Mouse (Mus musculus): ENCODE measurements around the gene Olfr541.
"Not testable (repeated sequence)": the region's sequence is repeated elsewhere in the genome, so short reads cannot be mapped to it uniquely, and the experiment has no call there.

Gene Olfr541

GRCm38 (mm10) chr7:140696967-140697366, at the start of gene Olfr541:
Gene Olfr541 (plus strand): TSS chr7:140697267.
- DNase-seq (ENCODE audit: low spot score in 2 of 2) = no peak

- DNase-seq (ENCODE audit: low spot score in 2 of 2) = no peak
Measured at GRCm38 (mm10) chr7:140659630-140660029, 37.4 kb upstream of the Olfr541 start, which contains the start of gene Olfr539. Gene Olfr539 (plus strand): TSS chr7:140659930.

- not testable (repeated sequence) for DNase-seq (ENCODE audit: low spot score in 2 of 2)
Measured at GRCm38 (mm10) chr7:140670693-140671092, 26.4 kb upstream of the Olfr541 start.

GRCm38 (mm10) chr7:140675863-140676262, 21.2 kb upstream of the Olfr541 start:
- no peak for DNase-seq (ENCODE audit: low spot score in 2 of 2)

DNA sequence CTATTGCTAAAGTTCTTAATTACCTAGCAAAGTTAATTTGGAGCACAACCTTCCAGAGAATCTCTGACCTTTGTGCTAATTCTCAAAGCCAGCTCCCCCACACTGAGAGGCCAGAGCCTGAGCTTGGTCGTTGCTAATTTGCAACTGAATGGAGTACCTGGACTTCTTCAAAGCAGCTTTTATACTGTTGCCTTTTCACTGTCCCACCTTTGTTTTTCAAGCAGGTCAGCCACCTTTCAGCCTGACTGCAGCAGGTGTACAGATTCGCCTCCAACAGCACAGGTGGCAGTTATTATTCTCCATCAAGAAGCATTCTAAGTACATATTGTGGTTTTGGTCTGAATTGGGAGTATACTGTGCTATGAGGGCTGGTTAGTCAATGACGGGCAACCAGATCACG, 17.5 kb upstream of the Olfr541 start:
- DNase-seq (ENCODE audit: low spot score in 2 of 2) = not testable (repeated sequence)

GRCm38 (mm10) chr7:140681651-140682050, 15.4 kb upstream of the Olfr541 start, which contains the start of gene Olfr45:
Gene Olfr45 (plus strand): TSS chr7:140681951.
- no peak for DNase-seq (ENCODE audit: low spot score in 2 of 2)

DNA sequence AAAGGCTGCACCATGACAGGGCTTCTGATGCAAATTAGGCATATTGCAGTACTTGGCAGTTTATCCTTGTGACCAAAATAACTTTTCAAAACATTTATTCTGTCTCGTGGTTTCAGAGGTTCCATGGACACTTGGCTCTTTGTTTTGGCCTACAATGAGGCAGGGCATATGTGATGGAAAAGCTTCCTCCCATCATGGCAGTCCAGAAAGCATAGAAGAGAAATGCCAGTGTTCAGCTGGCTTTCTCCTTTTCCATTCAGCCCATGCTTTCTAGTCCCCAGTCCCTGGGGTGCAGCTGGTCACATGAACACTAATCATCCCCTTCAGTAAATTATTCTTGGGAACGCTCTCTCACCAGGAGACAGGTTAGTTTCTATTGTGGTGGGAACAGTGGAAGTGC, 9.3 kb downstream of the Olfr541 start:
- DNase-seq (ENCODE audit: low spot score in 2 of 2) = no peak

DNA sequence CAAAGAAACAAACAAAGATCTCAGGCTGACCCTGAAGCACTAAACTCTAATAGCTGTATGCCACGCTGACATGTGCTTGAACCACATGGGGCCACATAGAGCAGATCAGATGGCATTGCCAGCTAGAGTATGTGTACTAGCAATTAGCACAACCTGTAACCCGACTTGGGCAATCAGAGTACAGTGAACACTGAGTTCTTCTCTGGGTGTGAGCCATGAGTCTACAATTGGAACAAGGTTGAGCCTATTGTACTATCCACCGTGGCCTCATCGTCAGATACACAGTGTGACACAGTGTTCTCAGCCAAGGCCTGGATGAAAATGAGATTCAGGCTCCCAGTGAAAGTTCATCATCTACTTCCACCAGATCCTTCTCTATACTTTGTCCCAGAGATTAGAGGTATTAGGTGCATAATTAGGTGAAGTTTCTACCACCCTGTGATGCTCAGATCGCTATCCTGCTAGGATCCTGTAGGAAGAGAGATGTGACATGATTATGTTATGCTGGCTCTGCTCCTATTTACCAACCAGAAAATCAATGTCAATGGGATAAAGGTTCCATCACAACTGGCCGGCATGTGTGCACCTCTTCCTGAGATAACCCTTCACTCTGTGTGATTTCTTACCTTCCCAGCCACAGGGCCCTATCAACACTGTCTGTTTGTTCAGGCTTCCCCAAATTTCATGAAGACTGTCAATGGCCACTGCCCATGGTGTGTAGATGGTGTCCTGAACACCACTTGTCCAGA, 10.6 kb downstream of the Olfr541 start:
- DNase-seq (ENCODE audit: low spot score in 2 of 2) = no peak

- DNase-seq (ENCODE audit: low spot score in 2 of 2) = no peak
Measured at GRCm38 (mm10) chr7:140717155-140718055, 20.3 kb downstream of the Olfr541 start.

GRCm38 (mm10) chr7:140721095-140721494, 24.0 kb downstream of the Olfr541 start:
- no peak for DNase-seq (ENCODE audit: low spot score in 2 of 2)

- no peak for DNase-seq (ENCODE audit: low spot score in 2 of 2)
Measured at GRCm38 (mm10) chr7:140725558-140725957, 28.5 kb downstream of the Olfr541 start.

- DNase-seq (ENCODE audit: low spot score in 2 of 2) = no peak
Measured at GRCm38 (mm10) chr7:140733162-140733561, 36.1 kb downstream of the Olfr541 start.

GRCm38 (mm10) chr7:140747402-140747801, 50.3 kb downstream of the Olfr541 start:
- no peak for DNase-seq (ENCODE audit: low spot score in 2 of 2)

- DNase-seq (ENCODE audit: low spot score in 2 of 2) = no peak
Measured at GRCm38 (mm10) chr7:140748116-140748826, 51.2 kb downstream of the Olfr541 start.

DNA sequence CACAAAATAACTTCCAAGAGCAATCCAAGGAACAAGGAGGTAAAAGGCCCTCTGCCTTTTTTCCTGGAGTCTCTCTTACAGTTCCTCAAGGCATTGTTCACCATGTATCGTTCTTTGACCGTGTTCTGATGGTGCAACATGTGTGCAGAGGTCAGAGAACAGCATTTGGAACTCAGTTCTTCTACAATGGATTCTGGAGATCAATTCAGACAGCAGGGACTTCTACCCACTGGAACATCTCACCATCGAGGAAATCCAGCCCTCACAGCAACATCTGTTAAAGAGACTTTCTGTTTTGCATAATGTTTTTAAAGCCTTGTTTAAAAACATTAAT, 51.7 kb downstream of the Olfr541 start:
- DNase-seq (ENCODE audit: low spot score in 2 of 2) = no peak

- no peak for DNase-seq (ENCODE audit: low spot score in 2 of 2)
Measured at GRCm38 (mm10) chr7:140754556-140754955, 57.5 kb downstream of the Olfr541 start.
